9 mouse cellular contexts compared by ENCODE assay signal in the genomic region with DNA sequence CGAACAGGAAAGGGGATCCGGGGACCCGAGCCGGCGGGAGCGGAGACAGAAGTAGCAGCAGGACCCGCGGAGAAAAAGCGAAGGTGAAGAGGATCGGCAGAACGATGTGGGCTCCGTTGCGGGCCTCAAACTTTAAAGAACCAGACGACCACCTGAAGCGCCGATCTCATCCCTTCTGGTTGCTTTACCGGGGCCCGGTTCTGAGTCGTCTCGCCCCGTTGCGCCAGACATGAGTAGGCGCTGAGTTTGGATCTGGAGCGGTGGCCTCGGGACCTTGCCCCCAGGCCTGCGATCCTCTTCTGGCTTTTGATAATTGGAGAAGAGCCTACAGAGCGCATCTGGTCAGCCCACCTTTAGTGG. TPM values are rescaled to one million over a fixed set of nuclear protein-coding genes. Genes with fewer than 3 reads are reported as not detected.
DNase-seq lines count a peak whose midpoint lies in the region; ATAC-seq lines count a peak whose summit lies in the region.
"Had no signal": no experiment of that assay in that cellular context is flagged by ENCODE, and none has a peak within 500 bp of the region (broad histone marks: within the 10 kb centered on the region; RNA-seq: fewer than 3 reads in every experiment).

No protein-coding gene starts in this region.

- WGBS in kidney, embryonic 16.5 days = under 1% methylated on average over 27 of the region's 27 CpGs
- 2% methylated on average over 27 of the region's 27 CpGs for WGBS in embryonic facial prominence, embryonic 15.5 days
- 7% methylated on average over 27 of the region's 27 CpGs for WGBS in intestine, embryonic 15.5 days
- under 1% methylated on average over 27 of the region's 27 CpGs for WGBS in neural tube, embryonic 13.5 days

- H3K4me2 ChIP-seq in kidney, embryonic 16.5 days (replicated peaks; ENCODE audit: low read depth, low read length) = peak overlapping the region; percentile 96
- peak overlapping the region; percentile 98 for H3K4me2 ChIP-seq in embryonic facial prominence, embryonic 15.5 days (replicated peaks)
- H3K4me2 ChIP-seq in intestine, embryonic 15.5 days (replicated peaks) = peak overlapping the region; percentile 99
- peak overlapping the region; percentile 89 for H3K4me2 ChIP-seq in neural tube, embryonic 13.5 days

- H3K4me3 ChIP-seq in kidney, embryonic 16.5 days (ENCODE audit: low read length) = peak overlapping the region; percentile 64
- peak overlapping the region; percentile 59 for H3K4me3 ChIP-seq in embryonic facial prominence, embryonic 15.5 days (replicated peaks)
- H3K4me3 ChIP-seq in intestine, embryonic 15.5 days (replicated peaks) = peak overlapping the region; percentile 54
- peak overlapping the region; percentile 65 for H3K4me3 ChIP-seq in neural tube, embryonic 13.5 days

- peaks cover 28% of the 10 kb centered on the region for H3K27me3 ChIP-seq in kidney, embryonic 16.5 days (ENCODE audit: insufficient read depth, low read length)
- peaks cover 65% of the 10 kb centered on the region for H3K27me3 ChIP-seq in embryonic facial prominence, embryonic 15.5 days
- peaks cover 39% of the 10 kb centered on the region for H3K27me3 ChIP-seq in intestine, embryonic 15.5 days (replicated peaks)
- peaks cover 20% of the 10 kb centered on the region for H3K27me3 ChIP-seq in neural tube, embryonic 13.5 days

- ATAC-seq in kidney, embryonic 16.5 days (ENCODE audit: low FRiP score, low TSS enrichment) = no peak
- ATAC-seq in embryonic facial prominence, embryonic 15.5 days (ENCODE audit: insufficient number of reproducible peaks, low FRiP score, low TSS enrichment, low read depth) = no peak
- ATAC-seq in intestine, embryonic 15.5 days = no peak
- ATAC-seq in neural tube, embryonic 13.5 days (ENCODE audit: low read depth) = no peak
- ATAC-seq in megakaryocyte-erythroid progenitor cell, adult 5-6 weeks (replicated peaks; ENCODE audit: low FRiP score, low TSS enrichment, poor library complexity, severe bottlenecking) = no peak
- ATAC-seq: inflammation-experienced regulatory T-cells, adult 6 months had no signal

- no peaks in the 10 kb centered on the region for H3K9me3 ChIP-seq in kidney, embryonic 16.5 days (ENCODE audit: low read length)
- no peaks in the 10 kb centered on the region for H3K9me3 ChIP-seq in embryonic facial prominence, embryonic 15.5 days (replicated peaks)
- H3K9me3 ChIP-seq in intestine, embryonic 15.5 days = no peaks in the 10 kb centered on the region
- H3K9me3 ChIP-seq in neural tube, embryonic 13.5 days = no peaks in the 10 kb centered on the region

- H3K9ac ChIP-seq in kidney, embryonic 16.5 days (replicated peaks; ENCODE audit: low read length) = peak overlapping the region; percentile 65
- no peak overlapping the region for H3K9ac ChIP-seq in embryonic facial prominence, embryonic 15.5 days
- peak overlapping the region; percentile 50 for H3K9ac ChIP-seq in intestine, embryonic 15.5 days
- peak overlapping the region; percentile 87 for H3K9ac ChIP-seq in neural tube, embryonic 13.5 days

- no peaks in the 10 kb centered on the region for H3K36me3 ChIP-seq in kidney, embryonic 16.5 days (ENCODE audit: insufficient read depth, low read length)
- no peaks in the 10 kb centered on the region for H3K36me3 ChIP-seq in embryonic facial prominence, embryonic 15.5 days
- no peaks in the 10 kb centered on the region for H3K36me3 ChIP-seq in intestine, embryonic 15.5 days
- no peaks in the 10 kb centered on the region for H3K36me3 ChIP-seq in neural tube, embryonic 13.5 days

- H3K4me1 ChIP-seq in kidney, embryonic 16.5 days (ENCODE audit: insufficient read depth, low read length) = peaks cover 20% of the 10 kb centered on the region
- peaks cover 31% of the 10 kb centered on the region for H3K4me1 ChIP-seq in embryonic facial prominence, embryonic 15.5 days
- H3K4me1 ChIP-seq in intestine, embryonic 15.5 days (replicated peaks) = peaks cover 26% of the 10 kb centered on the region
- peaks cover 45% of the 10 kb centered on the region for H3K4me1 ChIP-seq in neural tube, embryonic 13.5 days (replicated peaks)

- H3K27ac ChIP-seq in kidney, embryonic 16.5 days (ENCODE audit: low read length) = no peak overlapping the region
- no peak overlapping the region for H3K27ac ChIP-seq in embryonic facial prominence, embryonic 15.5 days (replicated peaks)
- no peak overlapping the region for H3K27ac ChIP-seq in intestine, embryonic 15.5 days
- no peak overlapping the region; the same call in 1 of the 2 replicates for H3K27ac ChIP-seq in neural tube, embryonic 13.5 days (replicated peaks)

- DNase-seq in kidney, postnatal 14 days = no peak
- no peak for DNase-seq in thymus, postnatal 36 days
- no peak for DNase-seq in embryo, embryonic 11 days

RNA-seq across cellular contexts. Expression of a gene that starts 1.5 kb away (rescaled TPM):
- polyA plus RNA-seq in kidney, embryonic 16.5 days (2015; fragmentation: Nextera tagmentation; extraction: Ambion mirVana) = 6.4 and 7.3 TPM in 2 replicates
- 6.3 and 6.8 TPM in 2 replicates for polyA plus RNA-seq in embryonic facial prominence, embryonic 15.5 days (2015; fragmentation: Nextera tagmentation; extraction: Ambion mirVana)
- polyA plus RNA-seq in intestine, embryonic 15.5 days (2015; fragmentation: Nextera tagmentation; extraction: Ambion mirVana) = 5.8 and 7.7 TPM in 2 replicates
- 24.0 and 27.4 TPM in 2 replicates for polyA plus RNA-seq in neural tube, embryonic 13.5 days (2015; fragmentation: Nextera tagmentation; extraction: Ambion mirVana)
- not detected in 2 replicates for total RNA-seq in megakaryocyte-erythroid progenitor cell, adult 5-6 weeks (2014; fragmentation: Nextera tagmentation)
- total RNA-seq in megakaryocyte-erythroid progenitor cell, adult 5-6 weeks (2017) = not detected in 2 replicates
- polyA plus RNA-seq: inflammation-experienced regulatory T-cells, adult 6 months had no signal

RNA-seq across cellular contexts. Expression of a gene that starts 51.7 kb away (rescaled TPM):
- 52.5 and 62.0 TPM in 2 replicates for polyA plus RNA-seq in kidney, embryonic 16.5 days (2015; fragmentation: Nextera tagmentation; extraction: Ambion mirVana)
- 44.2 and 47.5 TPM in 2 replicates for polyA plus RNA-seq in embryonic facial prominence, embryonic 15.5 days (2015; fragmentation: Nextera tagmentation; extraction: Ambion mirVana)
- polyA plus RNA-seq in intestine, embryonic 15.5 days (2015; fragmentation: Nextera tagmentation; extraction: Ambion mirVana) = 50.1 and 59.3 TPM in 2 replicates
- polyA plus RNA-seq in neural tube, embryonic 13.5 days (2015; fragmentation: Nextera tagmentation; extraction: Ambion mirVana) = 20.3 and 22.7 TPM in 2 replicates
- 2.5 and 4.7 TPM in 2 replicates for total RNA-seq in megakaryocyte-erythroid progenitor cell, adult 5-6 weeks (2014; fragmentation: Nextera tagmentation)
- total RNA-seq in megakaryocyte-erythroid progenitor cell, adult 5-6 weeks (2017) = 2.3 TPM in 1 of 2 replicates, not detected in the other
